Mouse (Mus musculus) myocyte (in vitro differentiated cells): ENCODE measurements around the gene Adamtsl5. TPM values are rescaled to one million over a fixed set of nuclear protein-coding genes. Genes with fewer than 3 reads are reported as not detected.

Experiments
- H3K27me3 ChIP-seq: one replicate; pipeline ENCODE4 v1.6.1; 2011; ENCODE audit not compliant: control insufficient read depth, insufficient read depth, insufficient read length
- H3K36me3 ChIP-seq: one replicate; pipeline ENCODE4 v1.6.1; 2011; ENCODE audit not compliant: control insufficient read depth, insufficient read depth
- H3K4me2 ChIP-seq: one replicate; pipeline ENCODE4 v1.6.1; 2011; ENCODE audit warnings: low read depth, control low read depth
- H3K4me3 ChIP-seq: one replicate; pipeline ENCODE4 v1.5.1; 2011; ENCODE audit warnings: mild to moderate bottlenecking, control low read depth, moderate library complexity
- H3K79me2 ChIP-seq: one replicate; pipeline ENCODE4 v1.6.1; 2011; ENCODE audit not compliant: control insufficient read depth, insufficient read depth
- H3ac ChIP-seq: one replicate; pipeline ENCODE4 v1.6.1; 2011; ENCODE audit not compliant: control insufficient read depth, insufficient read length
- CEBPB ChIP-seq: IDR thresholded peaks from 2 replicates; pipeline ENCODE4 v1.6.1; 2011; ENCODE audit warnings: mild to moderate bottlenecking, moderate library complexity; ENCODE audit not compliant: poor library complexity, insufficient read depth, severe bottlenecking
- E2F4 ChIP-seq: IDR thresholded peaks from one replicate; pipeline ENCODE4 v1.6.1; 2011; ENCODE audit warnings: mild to moderate bottlenecking, control low read depth, moderate library complexity; ENCODE audit not compliant: insufficient read depth
- MAX ChIP-seq: IDR thresholded peaks from one replicate; pipeline ENCODE4 v1.6.1; 2011; ENCODE audit warnings: low read depth, mild to moderate bottlenecking, control low read depth
- MYOD1 ChIP-seq, 3 experiments: IDR thresholded peaks; one replicate each; pipeline ENCODE4 v1.6.1; 2011; ENCODE audit warnings: control low read depth in 2 of 3, low read depth in 2 of 3, mild to moderate bottlenecking in 2 of 3, moderate library complexity in 1 of 3; ENCODE audit not compliant: insufficient read length in 2 of 3, control insufficient read depth in 1 of 3
- MYOG ChIP-seq, 3 experiments: IDR thresholded peaks; one replicate each; pipeline ENCODE4 v1.6.1; 2011; ENCODE audit warnings: control low read depth in 2 of 3, low read depth in 2 of 3, mild to moderate bottlenecking in 2 of 3; ENCODE audit not compliant: insufficient read length in 2 of 3, control insufficient read depth in 1 of 3, insufficient read depth in 1 of 3
- POLR2A ChIP-seq: IDR thresholded peaks from one replicate; pipeline ENCODE4 v1.6.1; 2011; ENCODE audit warnings: low read depth, mild to moderate bottlenecking, control low read depth, moderate library complexity; ENCODE audit not compliant: insufficient read length
- POLR2AphosphoS2 ChIP-seq: IDR thresholded peaks from one replicate; pipeline ENCODE4 v1.6.1; 2011; ENCODE audit warnings: low read depth, control low read depth; ENCODE audit not compliant: insufficient read length
- REST ChIP-seq: IDR thresholded peaks from one replicate; pipeline ENCODE4 v1.6.1; 2011; ENCODE audit warnings: mild to moderate bottlenecking, control low read depth, moderate library complexity; ENCODE audit not compliant: insufficient read depth, insufficient read length
- SRF ChIP-seq: IDR thresholded peaks from one replicate; pipeline ENCODE4 v1.6.1; 2011; ENCODE audit warnings: low read depth; ENCODE audit not compliant: control insufficient read depth, insufficient read length
- TCF12 ChIP-seq: IDR thresholded peaks from one replicate; pipeline ENCODE4 v1.6.1; 2011; ENCODE audit warnings: mild to moderate bottlenecking, control low read depth; ENCODE audit not compliant: poor library complexity, insufficient read depth, severe bottlenecking
- TCF3 ChIP-seq: IDR thresholded peaks from one replicate; pipeline ENCODE4 v1.6.1; 2011; ENCODE audit warnings: low read depth, control low read depth; ENCODE audit not compliant: insufficient read length
- USF1 ChIP-seq: IDR thresholded peaks from one replicate; pipeline ENCODE4 v1.6.1; 2011; ENCODE audit warnings: low read depth, mild to moderate bottlenecking, control low read depth, moderate library complexity
- polyA plus RNA-seq: library from polyadenylated mRNA; unstranded; fragments of >200 nt; fragmentation: generic; extraction: Trizol; gene quantifications from one replicate; pipeline ENCODE4 v1.2.1, GENCODE M21; 2012; ENCODE audit warnings: missing spikeins

Gene Adamtsl5
- polyA plus RNA-seq, 1 experiment, result 57.8 TPM

DNA sequence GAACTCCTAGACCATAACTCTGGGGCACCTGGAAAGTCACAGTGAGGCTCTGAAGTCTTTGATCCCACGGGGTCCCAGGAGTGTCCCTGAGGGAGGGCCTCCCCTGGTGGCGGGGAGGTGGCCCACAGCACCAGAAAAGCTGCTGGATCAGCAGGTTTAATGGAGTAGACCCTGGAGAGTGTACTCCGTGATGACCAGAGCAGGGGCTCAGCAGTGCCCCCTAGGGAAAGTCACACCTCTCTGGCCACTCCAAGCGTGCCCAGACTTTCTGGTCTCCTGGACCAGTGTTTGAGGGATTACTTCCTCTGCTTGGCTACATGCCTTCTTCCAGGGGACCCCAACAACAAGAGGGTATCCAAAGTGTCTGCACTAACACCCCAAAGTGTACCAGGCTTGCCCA lies 35.2 kb upstream of the Adamtsl5 start:
- Histone ChIP-seq H3ac (no peak overlapping the region), H3K79me2 (peaks cover 51% of the 10 kb centered on the region), H3K27me3 (no peaks in the 10 kb centered on the region), H3K4me2 (no peak overlapping the region), H3K36me3 (peaks cover 4% of the 10 kb centered on the region), H3K4me3 (no peak overlapping the region)
- no peak for TF ChIP-seq MYOG (IDR thresholded peaks at IDR 0.05; ENCODE audit: control insufficient read depth in 1 of 3, insufficient read depth in 1 of 3, insufficient read length in 2 of 3, low read depth in 2 of 3)

DNA sequence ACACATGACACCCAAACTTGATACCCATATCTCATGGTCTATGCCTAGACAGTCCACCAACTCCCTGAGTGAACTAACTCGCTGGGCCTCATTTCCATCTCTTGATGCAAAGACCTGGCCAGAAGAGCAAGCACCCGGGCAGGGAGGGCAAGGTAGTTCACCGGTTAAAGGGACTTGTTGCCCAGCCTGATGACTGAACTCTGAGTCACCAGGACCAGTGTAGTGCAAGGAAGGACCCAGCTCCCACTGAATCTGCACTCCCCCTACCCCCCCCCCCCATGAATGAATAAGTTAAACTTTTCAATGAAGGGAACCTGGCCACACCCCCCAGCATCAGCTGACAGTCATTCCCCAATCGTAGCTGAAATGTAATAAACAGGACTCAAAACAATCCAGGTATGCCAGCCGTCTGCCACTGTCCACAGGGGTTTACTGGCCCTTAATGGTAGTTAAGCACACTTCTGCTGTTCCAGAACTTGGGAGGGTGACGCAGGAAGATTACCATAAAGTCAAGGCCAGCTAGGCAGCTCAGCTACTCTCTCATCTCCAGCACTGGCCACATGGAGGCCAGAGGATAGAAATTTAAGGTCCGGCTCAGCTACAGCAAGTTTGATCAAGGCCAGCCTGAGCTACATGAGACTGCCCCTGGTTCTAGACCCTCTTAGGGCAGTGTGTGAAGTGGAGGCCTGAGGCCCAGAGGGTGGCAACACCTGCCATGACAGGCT lies 34.6 kb upstream of the Adamtsl5 start:
- no peaks in the 10 kb centered on the region for H3K27me3 ChIP-seq
- H3K79me2 ChIP-seq, result peaks cover 51% of the 10 kb centered on the region
- no peak overlapping the region for H3K4me3 ChIP-seq
- no peak overlapping the region for H3ac ChIP-seq
- TF ChIP-seq REST (no peak), POLR2A (no peak), E2F4 (no peak), TCF12 (no peak), POLR2AphosphoS2 (no peak), SRF (no peak), TCF3 (no peak), CEBPB (no peak), MYOG (IDR thresholded peaks at IDR 0.05; ENCODE audit: control insufficient read depth in 1 of 3, insufficient read depth in 1 of 3, insufficient read length in 2 of 3, low read depth in 2 of 3) (no peak), USF1 (no peak), MYOD1 (IDR thresholded peaks at IDR 0.05; ENCODE audit: control insufficient read depth in 1 of 3, insufficient read length in 2 of 3, low read depth in 2 of 3) (no peak), MAX (no peak)
- peaks cover 4% of the 10 kb centered on the region for H3K36me3 ChIP-seq
- no peak overlapping the region for H3K4me2 ChIP-seq

DNA sequence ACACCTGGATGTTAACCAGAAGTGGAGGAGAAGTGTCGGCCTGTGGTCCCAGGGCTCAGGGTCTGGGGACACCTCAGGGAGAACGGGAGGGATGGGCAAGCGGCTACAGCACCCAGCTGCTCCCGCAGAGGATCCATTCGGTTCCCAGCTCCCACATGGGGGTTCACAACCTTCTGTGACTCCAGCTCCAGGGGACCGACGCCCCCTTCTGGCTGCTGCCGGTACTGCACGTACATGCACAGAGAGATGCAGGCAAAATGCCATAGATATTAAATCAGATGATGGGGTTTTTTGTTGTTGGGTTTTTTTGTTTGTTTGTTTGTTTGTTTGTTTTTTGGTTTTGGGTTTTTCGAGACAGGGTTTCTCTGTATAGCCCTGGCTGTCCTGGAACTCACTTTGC lies 29.5 kb upstream of the Adamtsl5 start:
- TF ChIP-seq CEBPB (no peak), MAX (no peak), TCF12 (no peak), REST (no peak), USF1 (no peak), MYOD1 (IDR thresholded peaks at IDR 0.05; ENCODE audit: control insufficient read depth in 1 of 3, insufficient read length in 2 of 3, low read depth in 2 of 3) (no peak), POLR2AphosphoS2 (no peak), TCF3 (no peak), SRF (no peak), MYOG (IDR thresholded peaks at IDR 0.05; ENCODE audit: control insufficient read depth in 1 of 3, insufficient read depth in 1 of 3, insufficient read length in 2 of 3, low read depth in 2 of 3) (no peak), E2F4 (no peak), POLR2A (no peak)
- no peak overlapping the region for H3K4me2 ChIP-seq
- no peaks in the 10 kb centered on the region for H3K27me3 ChIP-seq
- H3K36me3 ChIP-seq, result peaks cover 4% of the 10 kb centered on the region
- peaks cover 7% of the 10 kb centered on the region for H3K79me2 ChIP-seq
- no peak overlapping the region for H3ac ChIP-seq
- no peak overlapping the region for H3K4me3 ChIP-seq

DNA sequence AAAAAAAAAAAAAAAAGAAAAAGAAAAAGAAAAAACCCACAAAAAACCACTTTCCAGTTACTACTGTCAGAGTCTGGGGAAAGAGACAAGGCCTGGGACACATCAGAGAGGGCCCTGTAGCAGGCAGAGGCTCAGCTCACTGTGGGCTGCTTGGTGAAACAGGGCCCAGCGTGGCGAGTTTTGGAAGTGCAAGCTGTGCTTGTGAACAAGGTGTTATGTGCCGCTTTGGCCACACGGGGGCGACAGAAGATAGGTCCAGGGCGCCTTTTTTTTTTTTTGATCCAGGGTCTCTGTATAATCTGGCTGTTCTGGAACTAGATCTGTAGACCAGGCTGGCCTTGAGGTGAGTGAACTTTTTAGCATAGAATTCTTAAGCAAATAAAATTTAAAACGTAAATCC lies 27.9 kb upstream of the Adamtsl5 start:
- H3K27me3 ChIP-seq, result no peaks in the 10 kb centered on the region
- H3K4me3 ChIP-seq, result no peak overlapping the region
- H3K36me3 ChIP-seq, result peaks cover 4% of the 10 kb centered on the region
- no peak overlapping the region for H3K4me2 ChIP-seq
- H3K79me2 ChIP-seq, result no peaks in the 10 kb centered on the region
- TF ChIP-seq MYOG (IDR thresholded peaks at IDR 0.05; ENCODE audit: control insufficient read depth in 1 of 3, insufficient read depth in 1 of 3, insufficient read length in 2 of 3, low read depth in 2 of 3), result no peak
- no peak for TF ChIP-seq TCF3
- TF ChIP-seq POLR2A, result no peak
- TF ChIP-seq POLR2AphosphoS2, result no peak
- TF ChIP-seq SRF, result no peak
- no peak for TF ChIP-seq MAX
- no peak for TF ChIP-seq MYOD1 (IDR thresholded peaks at IDR 0.05; ENCODE audit: control insufficient read depth in 1 of 3, insufficient read length in 2 of 3, low read depth in 2 of 3)
- TF ChIP-seq CEBPB, result no peak
- no peak for TF ChIP-seq REST
- TF ChIP-seq TCF12, result no peak
- TF ChIP-seq USF1, result no peak
- TF ChIP-seq E2F4, result no peak
- H3ac ChIP-seq, result no peak overlapping the region

DNA sequence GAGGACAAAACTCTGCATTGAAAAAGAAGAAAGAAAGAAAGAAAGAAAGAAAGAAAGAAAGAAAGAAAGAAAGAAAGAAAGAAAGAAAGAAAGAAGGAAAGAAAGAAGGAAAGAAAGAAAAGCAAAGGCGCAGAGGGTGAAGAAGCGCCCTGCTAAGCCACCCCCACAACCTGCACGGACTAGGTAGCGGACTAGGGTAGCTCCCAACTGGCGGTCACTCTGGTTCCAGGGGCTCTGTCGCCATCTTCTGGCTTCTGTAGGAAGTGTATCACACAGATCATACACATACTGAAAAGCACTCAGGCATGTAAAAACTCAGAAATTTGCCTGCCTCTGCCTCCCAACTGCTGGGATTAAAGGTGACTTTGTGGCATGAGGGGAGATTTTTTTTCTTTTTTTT lies 25.9 kb upstream of the Adamtsl5 start:
- Histone ChIP-seq H3K4me2 (no peak overlapping the region), H3K79me2 (no peaks in the 10 kb centered on the region), H3K4me3 (no peak overlapping the region), H3ac (no peak overlapping the region), H3K36me3 (no peaks in the 10 kb centered on the region), H3K27me3 (no peaks in the 10 kb centered on the region)
- no peak for TF ChIP-seq TCF3
- TF ChIP-seq MYOD1 (IDR thresholded peaks at IDR 0.05; ENCODE audit: control insufficient read depth in 1 of 3, insufficient read length in 2 of 3, low read depth in 2 of 3), result no peak
- TF ChIP-seq CEBPB, result no peak
- TF ChIP-seq USF1, result no peak
- no peak for TF ChIP-seq POLR2A
- no peak for TF ChIP-seq SRF
- no peak for TF ChIP-seq MYOG (IDR thresholded peaks at IDR 0.05; ENCODE audit: control insufficient read depth in 1 of 3, insufficient read depth in 1 of 3, insufficient read length in 2 of 3, low read depth in 2 of 3)
- TF ChIP-seq TCF12, result no peak
- TF ChIP-seq MAX, result no peak
- no peak for TF ChIP-seq REST
- TF ChIP-seq POLR2AphosphoS2, result no peak
- no peak for TF ChIP-seq E2F4
